Mouse (Mus musculus) spleen, postnatal 36 days (tissue): ENCODE results near the gene Ndufc2.
A peak's percentile ranks its signal among the peaks of the same experiment; 100 is the strongest.

Experiments used
- DNase-seq, 2 experiments: peaks; one replicate each; pipeline ENCODE4 v3.0.0; 2022; ENCODE audit warnings: low spot score in 2 of 2, mixed read lengths in 1 of 2

Gene Ndufc2

DNA sequence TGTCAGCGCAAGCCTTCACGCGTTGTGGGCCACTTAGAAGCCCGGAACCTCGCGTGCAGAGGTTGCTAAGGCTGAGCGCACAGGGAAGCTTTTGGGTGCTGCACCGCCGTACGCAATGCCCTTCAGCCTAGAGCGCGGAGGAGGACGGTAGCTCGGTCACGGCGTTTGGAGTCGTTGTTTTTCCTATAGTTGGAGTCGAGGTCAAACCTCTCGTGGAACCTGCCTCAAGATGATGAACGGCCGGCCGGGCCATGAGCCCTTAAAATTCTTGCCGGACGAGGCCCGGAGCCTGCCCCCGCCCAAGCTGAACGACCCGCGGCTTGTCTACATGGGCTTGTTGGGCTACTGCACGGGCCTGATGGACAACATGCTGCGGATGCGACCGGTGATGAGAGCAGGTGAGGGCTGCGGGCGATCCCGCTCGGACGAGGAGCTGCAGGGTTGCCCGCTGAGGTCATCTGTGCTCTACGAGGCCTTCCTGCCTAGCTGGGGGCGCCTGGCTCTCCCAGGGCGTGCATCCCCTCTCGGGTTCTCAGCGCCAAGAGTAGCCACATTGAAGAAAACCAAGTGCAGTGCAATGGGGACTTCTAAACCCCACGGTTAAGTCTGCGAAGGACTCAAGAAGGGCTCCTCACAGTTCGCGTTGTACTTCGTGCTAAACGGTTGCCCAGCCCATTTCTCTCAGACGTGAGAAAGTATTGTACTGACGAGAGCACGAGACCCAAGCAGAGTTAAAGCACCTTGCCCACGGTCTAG lies at the start of gene Ndufc2:
Gene Ndufc2 (plus strand): TSS at position 44 of the 756 bp plus-strand sequence.
- DNase-seq = peak; percentile 59 to 63

GRCm38 (mm10) chr7:97350891-97351290 lies 48.9 kb upstream of the Ndufc2 start:
- no peak for DNase-seq

DNA sequence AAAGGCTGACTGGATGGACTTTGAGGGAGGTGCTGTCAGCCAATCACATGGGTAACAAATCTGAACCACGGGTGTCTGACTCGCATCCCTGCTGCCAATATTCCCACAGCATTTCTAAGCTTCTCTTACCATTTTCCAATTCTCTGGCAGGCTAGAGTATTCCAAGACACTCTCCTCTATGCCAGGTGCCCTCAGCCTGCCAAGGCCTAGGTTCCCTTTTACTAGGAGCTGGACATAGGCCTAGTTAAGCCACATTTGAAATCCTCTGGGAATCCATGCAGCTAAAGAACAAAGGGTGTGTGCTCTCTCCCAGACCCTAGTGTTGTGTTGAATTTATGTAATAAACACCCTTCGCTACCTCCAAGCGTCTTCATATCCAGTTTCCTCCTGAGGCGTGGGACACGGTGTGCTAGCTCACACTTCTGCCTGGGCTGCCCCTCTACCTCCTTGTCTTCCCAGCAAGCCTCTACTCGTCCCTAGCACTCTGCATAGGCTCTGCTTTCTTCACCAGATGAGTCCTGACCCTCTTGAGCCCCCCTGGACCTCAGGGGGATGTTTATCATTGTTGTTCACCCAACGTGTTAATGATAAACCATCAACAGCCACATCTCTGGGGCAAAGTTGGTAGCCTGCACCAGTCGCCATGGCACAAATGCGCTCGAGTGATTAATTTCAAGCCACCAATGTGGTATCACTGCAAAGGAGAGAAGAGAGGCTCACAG lies 47.9 kb upstream of the Ndufc2 start:
- no peak for DNase-seq

- no peak for DNase-seq
Measured at GRCm38 (mm10) chr7:97353356-97353755, 46.4 kb upstream of the Ndufc2 start.

- peak; percentile 39 to 57 for DNase-seq
Measured at GRCm38 (mm10) chr7:97355068-97355841, 44.5 kb upstream of the Ndufc2 start.

- no peak for DNase-seq
Measured at GRCm38 (mm10) chr7:97356253-97356652, 43.5 kb upstream of the Ndufc2 start.

- DNase-seq = peak; percentile 8 to 26
Measured at GRCm38 (mm10) chr7:97356875-97357276, 42.9 kb upstream of the Ndufc2 start.

DNA sequence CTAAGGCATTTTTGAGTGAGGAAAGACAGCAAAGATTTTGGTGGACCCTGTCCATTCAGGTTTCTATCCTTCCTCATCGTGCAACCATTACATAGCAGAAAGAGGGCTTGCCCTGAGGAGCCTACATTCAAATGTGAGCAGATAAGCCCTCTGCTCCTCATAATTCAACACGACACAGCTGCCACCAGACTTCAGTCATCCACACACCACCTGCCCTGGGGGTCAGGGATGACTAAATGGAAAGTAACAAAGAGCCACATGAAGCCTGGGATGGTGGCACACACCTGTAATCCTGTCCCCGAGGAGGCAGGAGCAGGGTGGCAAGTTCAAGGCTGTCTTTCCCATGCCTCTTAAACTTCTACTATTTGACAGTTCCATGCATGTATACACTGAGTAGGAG lies 42.0 kb upstream of the Ndufc2 start:
- DNase-seq = no peak

DNA sequence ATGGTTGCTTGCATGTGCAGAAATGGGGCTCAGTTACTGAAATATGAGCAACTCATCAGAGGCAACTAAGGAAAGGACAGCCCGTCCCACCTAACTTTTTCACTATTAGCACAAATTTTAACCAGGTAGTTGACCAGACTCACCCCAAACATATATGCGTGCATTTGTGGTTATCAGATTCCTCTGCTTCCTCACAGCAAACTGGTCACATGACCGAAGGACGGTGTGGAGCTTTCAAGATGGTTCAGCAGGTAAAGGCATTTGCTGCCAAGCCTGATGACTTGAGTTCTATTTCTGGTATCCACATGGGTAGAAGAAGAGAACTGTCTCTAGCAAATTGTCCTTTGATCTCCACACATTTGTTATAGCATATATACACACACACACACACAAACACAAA lies 41.5 kb upstream of the Ndufc2 start:
- DNase-seq = no peak

GRCm38 (mm10) chr7:97360166-97360565 lies 39.6 kb upstream of the Ndufc2 start:
- DNase-seq = no peak

- no peak for DNase-seq
Measured at GRCm38 (mm10) chr7:97360955-97361354, 38.8 kb upstream of the Ndufc2 start.

GRCm38 (mm10) chr7:97361467-97361866 lies 38.3 kb upstream of the Ndufc2 start:
- DNase-seq = peak; percentile 43

DNA sequence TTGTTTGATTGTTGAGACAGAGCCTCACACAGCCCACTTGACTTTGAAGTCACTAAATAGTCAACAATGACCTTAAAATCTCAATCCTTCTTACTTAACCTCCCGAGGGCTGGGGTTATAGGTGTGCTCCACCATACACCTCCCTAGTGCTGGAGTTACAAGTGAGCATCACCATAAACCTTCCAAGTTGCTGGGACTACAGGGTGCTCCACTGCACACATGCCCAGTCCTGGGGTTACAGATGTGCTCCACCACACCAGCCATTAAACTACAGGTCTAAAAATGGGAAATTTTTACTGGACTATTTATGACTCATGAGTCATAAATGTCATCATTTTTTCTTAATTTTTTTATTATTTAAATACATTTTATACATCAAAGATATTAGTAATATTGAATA lies 33.9 kb upstream of the Ndufc2 start:
- DNase-seq = no peak

- no peak for DNase-seq
Measured at GRCm38 (mm10) chr7:97375101-97375500, 24.7 kb upstream of the Ndufc2 start.

- DNase-seq = peak; percentile 43
Measured at GRCm38 (mm10) chr7:97375906-97376305, 23.9 kb upstream of the Ndufc2 start.

GRCm38 (mm10) chr7:97379304-97379703 lies 20.5 kb upstream of the Ndufc2 start:
- no peak for DNase-seq

- DNase-seq = no peak
Measured at GRCm38 (mm10) chr7:97380500-97381123, 19.2 kb upstream of the Ndufc2 start.

- no peak for DNase-seq
Measured at GRCm38 (mm10) chr7:97382661-97383060, 17.1 kb upstream of the Ndufc2 start.

DNA sequence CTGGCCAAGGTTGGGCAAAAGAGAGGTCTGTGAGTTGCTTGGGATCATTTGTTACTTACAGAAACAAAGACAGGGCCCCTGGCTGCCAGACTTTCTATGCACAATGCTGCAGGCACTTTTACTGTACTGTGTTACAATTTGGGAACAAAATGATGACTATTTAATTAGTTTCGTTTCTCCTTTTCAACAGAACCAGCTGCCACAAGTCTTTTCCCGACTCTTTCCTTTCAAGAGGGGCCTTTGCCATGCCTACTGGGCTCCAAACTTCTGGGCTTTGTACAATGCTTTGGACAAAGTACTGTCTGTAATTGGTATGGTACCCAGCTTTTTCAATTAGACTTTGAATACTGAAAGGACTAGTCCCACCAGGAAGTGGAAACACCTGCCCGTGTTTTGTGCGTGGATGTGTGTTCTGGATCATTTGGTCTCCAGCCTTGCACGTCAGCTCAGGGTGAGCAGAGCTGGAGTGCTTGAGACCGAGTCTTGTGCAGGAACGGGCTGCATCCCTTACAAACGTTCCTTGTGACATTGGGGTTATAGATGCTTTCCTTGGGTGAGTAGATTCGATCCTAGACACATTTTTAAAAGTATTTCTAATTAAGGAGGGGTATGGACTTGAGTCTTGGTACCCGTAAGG lies 16.2 kb upstream of the Ndufc2 start:
- no peak for DNase-seq

GRCm38 (mm10) chr7:97386106-97386805 lies 13.5 kb upstream of the Ndufc2 start:
- no peak for DNase-seq
